Mouse (Mus musculus): ENCODE measurements around the gene Ppp4r3a. TPM values are rescaled to one million over a fixed set of nuclear protein-coding genes. Genes with fewer than 3 reads are reported as not detected.
A peak's percentile ranks its signal among the peaks of the same experiment; 100 is the strongest.

The Ppp4r3a gene
- total and polyA plus RNA-seq, 3 experiments, result 66.6 to 278 (median 171) TPM

- Histone ChIP-seq H3K36me3 (replicated peaks) (peaks cover 96% of the 10 kb centered on the region), H3K4me1 (ENCODE audit: insufficient read depth, low read depth, low read length) (peaks cover 48% of the 10 kb centered on the region), H3K27me3 (ENCODE audit: insufficient read depth, low read length) (no peaks in the 10 kb centered on the region), H3K4me3 (ENCODE audit: low read depth, low read length) (no peak overlapping the region), H3K9me3 (replicated peaks) (peaks cover 2% of the 10 kb centered on the region; the same call in 1 of the 2 replicates)
- ATAC-seq (ENCODE audit: extremely low read depth, insufficient number of reproducible peaks, low FRiP score, poor library complexity, severe bottlenecking), result no peak
- no peak for DNase-seq (ENCODE audit: low spot score)
- TF ChIP-seq GATA1 (IDR thresholded peaks at IDR 0.05; ENCODE audit: borderline replicate concordance, low read length) (no peak), TAL1 (conservative IDR thresholded peaks at IDR 0.05; ENCODE audit: low read depth, low read length) (no peak), POLR2AphosphoS5 (IDR thresholded peaks at IDR 0.05; ENCODE audit: insufficient replicate concordance, low read depth, low read length) (no peak), CTCF (IDR thresholded peaks at IDR 0.05; ENCODE audit: low read depth, low read length) (no peak), GATA2 (IDR thresholded peaks at IDR 0.05; ENCODE audit: borderline replicate concordance, low read depth, low read length) (no peak)
Measured at GRCm38 (mm10) chr12:101021484-101022226, 61.8 kb downstream of the Ppp4r3a start.

GRCm38 (mm10) chr12:101020210-101021015 lies 63.1 kb downstream of the Ppp4r3a start:
- TF ChIP-seq CTCF (IDR thresholded peaks at IDR 0.05; ENCODE audit: low read depth, low read length) (no peak), POLR2AphosphoS5 (IDR thresholded peaks at IDR 0.05; ENCODE audit: insufficient replicate concordance, low read depth, low read length) (no peak), TAL1 (conservative IDR thresholded peaks at IDR 0.05; ENCODE audit: low read depth, low read length) (no peak), GATA1 (IDR thresholded peaks at IDR 0.05; ENCODE audit: borderline replicate concordance, low read length) (no peak), GATA2 (IDR thresholded peaks at IDR 0.05; ENCODE audit: borderline replicate concordance, low read depth, low read length) (no peak)
- peaks cover 47% of the 10 kb centered on the region for H3K4me1 ChIP-seq (ENCODE audit: insufficient read depth, low read depth, low read length)
- DNase-seq (ENCODE audit: low spot score) (no peak), ATAC-seq (ENCODE audit: extremely low read depth, insufficient number of reproducible peaks, low FRiP score, poor library complexity, severe bottlenecking) (no peak)
- H3K9me3 ChIP-seq (replicated peaks), result peaks cover 2% of the 10 kb centered on the region; the same call in 1 of the 2 replicates
- H3K27me3 ChIP-seq (ENCODE audit: insufficient read depth, low read length), result no peaks in the 10 kb centered on the region
- peaks cover 93% of the 10 kb centered on the region for H3K36me3 ChIP-seq (replicated peaks)
- H3K4me3 ChIP-seq (ENCODE audit: low read depth, low read length), result no peak overlapping the region

- DNase-seq (ENCODE audit: low spot score) (no peak), ATAC-seq (ENCODE audit: extremely low read depth, insufficient number of reproducible peaks, low FRiP score, poor library complexity, severe bottlenecking) (no peak)
- Histone ChIP-seq H3K9me3 (replicated peaks) (peaks cover 2% of the 10 kb centered on the region; the same call in 1 of the 2 replicates), H3K27me3 (ENCODE audit: insufficient read depth, low read length) (no peaks in the 10 kb centered on the region), H3K4me3 (ENCODE audit: low read depth, low read length) (no peak overlapping the region), H3K4me1 (ENCODE audit: insufficient read depth, low read depth, low read length) (peaks cover 49% of the 10 kb centered on the region), H3K36me3 (replicated peaks) (peaks cover 85% of the 10 kb centered on the region)
- TF ChIP-seq POLR2AphosphoS5 (IDR thresholded peaks at IDR 0.05; ENCODE audit: insufficient replicate concordance, low read depth, low read length) (no peak), TAL1 (conservative IDR thresholded peaks at IDR 0.05; ENCODE audit: low read depth, low read length) (no peak), GATA1 (IDR thresholded peaks at IDR 0.05; ENCODE audit: borderline replicate concordance, low read length) (no peak)
Measured at GRCm38 (mm10) chr12:101019443-101019842, 64.1 kb downstream of the Ppp4r3a start.

- Histone ChIP-seq H3K36me3 (replicated peaks) (peaks cover 83% of the 10 kb centered on the region), H3K4me1 (ENCODE audit: insufficient read depth, low read depth, low read length) (peaks cover 53% of the 10 kb centered on the region)
Measured at GRCm38 (mm10) chr12:101019031-101019430, 64.5 kb downstream of the Ppp4r3a start.

GRCm38 (mm10) chr12:101017971-101018371 lies 65.5 kb downstream of the Ppp4r3a start:
- Histone ChIP-seq H3K27me3 (ENCODE audit: insufficient read depth, low read length) (no peaks in the 10 kb centered on the region), H3K4me1 (ENCODE audit: insufficient read depth, low read depth, low read length) (peaks cover 59% of the 10 kb centered on the region), H3K4me3 (ENCODE audit: low read depth, low read length) (peak overlapping the region; percentile 33; the same call in 1 of the 2 replicates), H3K36me3 (replicated peaks) (peaks cover 78% of the 10 kb centered on the region), H3K9me3 (replicated peaks) (peaks cover 2% of the 10 kb centered on the region; the same call in 1 of the 2 replicates)
- no peak for TF ChIP-seq GATA2 (IDR thresholded peaks at IDR 0.05; ENCODE audit: borderline replicate concordance, low read depth, low read length)
- no peak for TF ChIP-seq CTCF (IDR thresholded peaks at IDR 0.05; ENCODE audit: low read depth, low read length)
- no peak for TF ChIP-seq POLR2AphosphoS5 (IDR thresholded peaks at IDR 0.05; ENCODE audit: insufficient replicate concordance, low read depth, low read length)
- no peak for TF ChIP-seq GATA1 (IDR thresholded peaks at IDR 0.05; ENCODE audit: borderline replicate concordance, low read length)
- no peak for TF ChIP-seq TAL1 (conservative IDR thresholded peaks at IDR 0.05; ENCODE audit: low read depth, low read length)
- ATAC-seq (ENCODE audit: extremely low read depth, insufficient number of reproducible peaks, low FRiP score, poor library complexity, severe bottlenecking) (peak; percentile 72), DNase-seq (ENCODE audit: low spot score) (peak; percentile 64)

More at GRCm38 (mm10) chr12:101019031-101019430, 64.5 kb downstream of the Ppp4r3a start:
- no peak for ATAC-seq (ENCODE audit: extremely low read depth, insufficient number of reproducible peaks, low FRiP score, poor library complexity, severe bottlenecking)
- H3K27me3 ChIP-seq (ENCODE audit: insufficient read depth, low read length), result no peaks in the 10 kb centered on the region
- no peak overlapping the region for H3K4me3 ChIP-seq (ENCODE audit: low read depth, low read length)
- DNase-seq (ENCODE audit: low spot score), result no peak
- no peak for TF ChIP-seq TAL1 (conservative IDR thresholded peaks at IDR 0.05; ENCODE audit: low read depth, low read length)
- H3K9me3 ChIP-seq (replicated peaks), result peaks cover 2% of the 10 kb centered on the region; the same call in 1 of the 2 replicates

- H3K27me3 ChIP-seq (ENCODE audit: insufficient read depth, low read length), result no peaks in the 10 kb centered on the region
- peaks cover 2% of the 10 kb centered on the region; the same call in 1 of the 2 replicates for H3K9me3 ChIP-seq (replicated peaks)
- ATAC-seq (ENCODE audit: extremely low read depth, insufficient number of reproducible peaks, low FRiP score, poor library complexity, severe bottlenecking), result no peak
- peaks cover 67% of the 10 kb centered on the region for H3K4me1 ChIP-seq (ENCODE audit: insufficient read depth, low read depth, low read length)
- peaks cover 77% of the 10 kb centered on the region for H3K36me3 ChIP-seq (replicated peaks)
- no peak for DNase-seq (ENCODE audit: low spot score)
- H3K4me3 ChIP-seq (ENCODE audit: low read depth, low read length), result no peak overlapping the region
- TF ChIP-seq GATA2 (IDR thresholded peaks at IDR 0.05; ENCODE audit: borderline replicate concordance, low read depth, low read length) (no peak), GATA1 (IDR thresholded peaks at IDR 0.05; ENCODE audit: borderline replicate concordance, low read length) (no peak), POLR2AphosphoS5 (IDR thresholded peaks at IDR 0.05; ENCODE audit: insufficient replicate concordance, low read depth, low read length) (no peak), TAL1 (conservative IDR thresholded peaks at IDR 0.05; ENCODE audit: low read depth, low read length) (no peak)
Measured at GRCm38 (mm10) chr12:101016412-101016928, 67.0 kb downstream of the Ppp4r3a start.
